Mouse (Mus musculus) hindbrain, embryonic 16.5 days (tissue): ENCODE results near the gene Smbd1. TPM values are rescaled to one million over a fixed set of nuclear protein-coding genes. Genes with fewer than 3 reads are reported as not detected.

Experiments
- ATAC-seq: fragments of 200-750 bp; cut with Nextera tagmentation; 2 replicates; pipeline ENCODE4 v1.8.0; 2017; ENCODE audit warnings: moderate TSS enrichment, moderate library complexity
- H3K27ac ChIP-seq: fragments of 300-500 bp; sonication (generic); 2 replicates; pipeline ENCODE4 v1.5.1; 2014; ENCODE audit warnings: low read depth, mild to moderate bottlenecking, control low read depth, low read length, moderate library complexity
- H3K27me3 ChIP-seq: fragments of 300-500 bp; sonication (generic); replicated peaks from 2 replicates; pipeline ENCODE4 v1.6.1; 2014; ENCODE audit warnings: low read length; ENCODE audit not compliant: control insufficient read depth, insufficient read depth
- H3K36me3 ChIP-seq: fragments of 300-500 bp; sonication (generic); 2 replicates; pipeline ENCODE4 v1.6.1; 2014; ENCODE audit warnings: mild to moderate bottlenecking, low read length, moderate library complexity, mixed read lengths; ENCODE audit not compliant: control insufficient read depth, insufficient read depth
- H3K4me1 ChIP-seq: fragments of 300-500 bp; sonication (generic); 2 replicates; pipeline ENCODE4 v1.6.1; 2014; ENCODE audit warnings: low read depth, low read length; ENCODE audit not compliant: control insufficient read depth, insufficient read depth
- H3K4me2 ChIP-seq: fragments of 300-500 bp; sonication (generic); 2 replicates; pipeline ENCODE4 v1.6.1; 2014; ENCODE audit warnings: mild to moderate bottlenecking, low read length, control low read depth, moderate library complexity
- H3K4me3 ChIP-seq: fragments of 300-500 bp; sonication (generic); 2 replicates; pipeline ENCODE4 v1.5.1; 2014; ENCODE audit warnings: mild to moderate bottlenecking, low read length, control low read depth, moderate library complexity
- H3K9ac ChIP-seq: fragments of 300-500 bp; sonication (generic); 2 replicates; pipeline ENCODE4 v1.6.1; 2014; ENCODE audit warnings: low read depth, mild to moderate bottlenecking, control low read depth, low read length, moderate library complexity
- H3K9me3 ChIP-seq: fragments of 300-500 bp; sonication (generic); 2 replicates; pipeline ENCODE4 v1.6.1; 2014; ENCODE audit warnings: mild to moderate bottlenecking, low read length, moderate library complexity; ENCODE audit not compliant: control insufficient read depth
- WGBS: fragments of 180-500 bp; shearing (Covaris S2); extraction: QIAGEN DNeasy Blood & Tissue Kit; methylation state at CpG from one replicate; pipeline ENCODE4 v1.1.7; 2014; 5-methylcytosine and 5-hydroxymethylcytosine counted together
- polyA plus RNA-seq: library from polyadenylated mRNA; unstranded; fragments of >200 nt; fragmentation: Nextera tagmentation; extraction: Ambion mirVana; gene quantifications from 2 replicates; pipeline ENCODE4 v1.2.1, GENCODE M21; 2015

Gene Smbd1
- polyA plus RNA-seq, 1 experiment from 2014 or later: not detected

DNA sequence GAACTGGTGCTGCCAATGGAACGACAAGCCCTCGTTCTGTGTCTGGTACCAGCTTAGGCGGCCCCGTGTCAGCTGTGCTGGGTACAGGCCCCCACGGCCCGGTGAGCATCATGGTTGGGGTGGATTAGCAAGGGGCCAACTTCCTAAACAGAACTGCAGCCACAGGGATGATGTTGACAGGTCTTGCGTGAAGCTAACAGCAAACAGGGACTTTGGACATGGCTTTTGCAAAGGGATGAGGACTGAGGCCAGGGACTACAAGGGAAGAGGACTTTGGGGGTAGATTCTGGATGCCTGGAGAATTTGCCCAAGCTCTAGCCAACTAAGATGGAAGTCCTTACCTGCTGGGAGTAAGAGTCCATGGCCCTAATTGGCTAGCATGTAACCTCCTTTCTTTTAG, 43.4 kb downstream of the Smbd1 start:
- no peak for ATAC-seq
- WGBS: 91% methylated on average over 7 of the region's 7 CpGs

DNA sequence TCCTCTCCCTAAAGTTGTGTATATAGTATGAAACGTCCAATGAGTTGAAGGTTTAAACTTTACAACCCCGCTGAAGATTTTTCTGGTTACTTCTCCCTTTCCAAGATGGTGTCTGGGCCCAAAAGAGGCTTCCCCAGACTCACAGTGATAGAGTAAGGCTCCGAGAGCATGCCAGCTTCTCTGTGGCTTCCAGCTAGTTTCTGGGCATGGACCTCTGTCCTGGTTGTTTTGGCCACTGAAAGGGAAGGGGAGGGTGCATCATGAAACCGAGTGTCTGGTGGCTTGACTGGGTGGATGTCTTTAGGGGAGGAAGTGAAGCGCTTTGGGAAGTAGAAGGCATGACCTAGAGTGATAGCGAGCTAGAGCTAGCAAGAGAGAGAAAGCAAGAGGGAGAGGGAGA, 45.3 kb downstream of the Smbd1 start:
- WGBS: 83% methylated on average over 6 of the region's 6 CpGs
- Histone ChIP-seq H3K4me1 (no peaks in the 10 kb centered on the region), H3K36me3 (no peaks in the 10 kb centered on the region), H3K4me3 (no peak overlapping the region), H3K27me3 (no peaks in the 10 kb centered on the region), H3K27ac (no peak overlapping the region), H3K9me3 (no peaks in the 10 kb centered on the region), H3K9ac (no peak overlapping the region), H3K4me2 (no peak overlapping the region)
- ATAC-seq: no peak

More for the DNA sequence above, 43.4 kb downstream of the Smbd1 start:
- no peak overlapping the region for H3K27ac ChIP-seq
- H3K36me3 ChIP-seq: no peaks in the 10 kb centered on the region
- no peaks in the 10 kb centered on the region for H3K4me1 ChIP-seq
- H3K9me3 ChIP-seq: no peaks in the 10 kb centered on the region
- no peak overlapping the region for H3K9ac ChIP-seq
- H3K27me3 ChIP-seq: no peaks in the 10 kb centered on the region
- H3K4me2 ChIP-seq: no peak overlapping the region
- no peak overlapping the region for H3K4me3 ChIP-seq

- Histone ChIP-seq H3K4me2 (no peak overlapping the region), H3K9me3 (no peaks in the 10 kb centered on the region), H3K9ac (no peak overlapping the region), H3K36me3 (no peaks in the 10 kb centered on the region), H3K27ac (no peak overlapping the region), H3K27me3 (no peaks in the 10 kb centered on the region), H3K4me1 (no peaks in the 10 kb centered on the region), H3K4me3 (no peak overlapping the region)
- ATAC-seq: no peak
- WGBS: 90% methylated on average over 2 of the region's 2 CpGs
Measured at GRCm38 (mm10) chr16:32764550-32764949, 45.7 kb downstream of the Smbd1 start.

Other genes starting within 250 kb of the Smbd1 start
- 26.3 and 36.5 TPM in 2 replicates for gene Tfrc, start 201.6 kb downstream of the Smbd1 start, polyA plus RNA-seq
- 19.3 and 22.6 TPM in 2 replicates for gene Tnk2, start 166.6 kb downstream of the Smbd1 start, polyA plus RNA-seq
- gene Muc4, start 74.6 kb downstream of the Smbd1 start, polyA plus RNA-seq: not detected in 2 replicates
- gene Muc20, start 13.0 kb downstream of the Smbd1 start, polyA plus RNA-seq: not detected in 2 replicates
- 103 and 104 TPM in 2 replicates for gene Fyttd1, start 67.0 kb upstream of the Smbd1 start, polyA plus RNA-seq
- 35.3 and 42.6 TPM in 2 replicates for gene Rubcn, start 67.3 kb upstream of the Smbd1 start, polyA plus RNA-seq
- 25.7 and 33.6 TPM in 2 replicates for gene Lrch3, start 103.6 kb upstream of the Smbd1 start, polyA plus RNA-seq
- gene Iqcg, start 245.7 kb upstream of the Smbd1 start, polyA plus RNA-seq: 7.5 and 7.9 TPM in 2 replicates
- 370 and 392 TPM in 2 replicates for gene Rpl35a, start 246.0 kb upstream of the Smbd1 start, polyA plus RNA-seq